Mouse (Mus musculus): ENCODE measurements at regions not wholly inside any gene's neighbourhood (a gene's known extent, or its start where the extent isn't known, plus 50 kb on each side); places are given as distances from the start of the nearest gene placed in this dataset.

DNA sequence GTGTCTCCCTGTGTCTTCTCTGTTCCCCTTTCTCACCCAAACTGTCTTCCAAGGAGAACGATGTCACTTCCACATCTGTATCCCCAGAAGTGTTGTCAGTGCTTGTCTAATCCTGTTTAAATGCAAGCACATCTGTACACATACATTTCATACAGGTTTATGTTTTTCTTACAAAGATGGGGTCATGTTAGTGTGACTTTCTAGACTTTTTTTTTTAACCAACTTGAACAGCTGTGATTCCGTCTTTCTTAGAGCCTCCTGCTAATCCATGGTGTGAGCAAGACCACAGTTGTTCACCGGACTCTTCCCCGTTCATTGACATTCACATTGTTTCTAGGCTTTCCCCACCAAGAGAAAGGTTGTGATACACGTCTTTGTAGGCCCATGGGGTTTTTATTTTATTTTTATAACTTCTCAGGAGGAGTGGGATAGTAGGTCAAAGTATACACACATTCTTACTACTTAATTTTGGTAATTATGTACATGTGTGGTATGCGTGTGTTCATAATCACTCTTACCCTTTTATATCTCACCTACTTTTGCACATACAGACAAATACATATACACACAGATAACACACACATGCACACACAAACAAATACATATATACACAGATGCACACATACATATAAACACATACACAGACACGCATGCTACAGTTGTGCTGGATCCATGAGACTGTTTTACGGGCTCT is 100.6 kb upstream of the Cpm start:
- WGBS, result 87% methylated on average over 8 of the region's 8 CpGs
- Histone ChIP-seq H3K27me3 (ENCODE audit: control insufficient read depth, insufficient read depth, low read length) (no peaks in the 10 kb centered on the region), H3K4me3 (ENCODE audit: low read depth, low read length) (no peak overlapping the region), H3K9ac (replicated peaks; ENCODE audit: low read depth, low read length) (no peak overlapping the region), H3K4me1 (ENCODE audit: control insufficient read depth, insufficient read depth, low read length) (no peaks in the 10 kb centered on the region), H3K36me3 (ENCODE audit: control insufficient read depth, insufficient read depth, low read length) (no peaks in the 10 kb centered on the region), H3K4me2 (replicated peaks; ENCODE audit: low read depth, low read length) (no peak overlapping the region), H3K27ac (ENCODE audit: low read length) (no peak overlapping the region), H3K9me3 (ENCODE audit: control insufficient read depth, low read depth, low read length) (no peaks in the 10 kb centered on the region)
- no peak for ATAC-seq (ENCODE audit: insufficient number of reproducible peaks, insufficient read depth, low FRiP score, low read depth)

GRCm38 (mm10) chr10:117527979-117528378 is 101.3 kb upstream of the Cpm start:
- no peak overlapping the region for H3K4me2 ChIP-seq (replicated peaks; ENCODE audit: low read depth, low read length)
- no peaks in the 10 kb centered on the region for H3K27me3 ChIP-seq (ENCODE audit: control insufficient read depth, insufficient read depth, low read length)
- 86% methylated on average over 6 of the region's 6 CpGs for WGBS
- no peaks in the 10 kb centered on the region for H3K4me1 ChIP-seq (ENCODE audit: control insufficient read depth, insufficient read depth, low read length)
- no peaks in the 10 kb centered on the region for H3K36me3 ChIP-seq (ENCODE audit: control insufficient read depth, insufficient read depth, low read length)
- no peak overlapping the region for H3K27ac ChIP-seq (ENCODE audit: low read length)
- no peaks in the 10 kb centered on the region for H3K9me3 ChIP-seq (ENCODE audit: control insufficient read depth, low read depth, low read length)
- no peak overlapping the region for H3K9ac ChIP-seq (replicated peaks; ENCODE audit: low read depth, low read length)
- ATAC-seq (ENCODE audit: insufficient number of reproducible peaks, insufficient read depth, low FRiP score, low read depth), result no peak
- no peak overlapping the region for H3K4me3 ChIP-seq (ENCODE audit: low read depth, low read length)

DNA sequence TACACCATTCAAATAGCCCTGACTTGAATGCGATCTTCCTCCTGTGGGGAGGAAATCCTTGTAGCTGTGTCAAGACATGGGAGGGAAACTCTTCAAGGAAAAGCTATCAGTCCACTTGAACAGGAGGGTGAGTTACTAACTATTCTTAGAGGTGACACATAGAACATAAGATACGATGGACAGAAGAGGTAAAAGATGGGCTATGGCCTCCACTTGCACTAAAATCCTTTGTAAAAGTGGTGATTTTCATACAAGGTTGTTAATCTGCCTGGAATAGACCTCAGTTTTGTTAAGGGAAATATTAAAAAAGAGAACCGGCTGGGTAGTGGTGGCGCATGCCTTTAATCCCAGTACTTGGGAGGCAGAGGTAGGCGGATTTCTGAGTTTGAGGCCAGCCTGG is 102.1 kb upstream of the Cpm start:
- ATAC-seq (ENCODE audit: insufficient number of reproducible peaks, insufficient read depth, low FRiP score, low read depth), result no peak
- H3K4me1 ChIP-seq (ENCODE audit: control insufficient read depth, insufficient read depth, low read length), result no peaks in the 10 kb centered on the region
- H3K27ac ChIP-seq (ENCODE audit: low read length), result no peak overlapping the region
- no peak overlapping the region for H3K4me2 ChIP-seq (replicated peaks; ENCODE audit: low read depth, low read length)
- H3K27me3 ChIP-seq (ENCODE audit: control insufficient read depth, insufficient read depth, low read length), result no peaks in the 10 kb centered on the region
- no peak overlapping the region for H3K9ac ChIP-seq (replicated peaks; ENCODE audit: low read depth, low read length)
- H3K36me3 ChIP-seq (ENCODE audit: control insufficient read depth, insufficient read depth, low read length), result no peaks in the 10 kb centered on the region
- H3K9me3 ChIP-seq (ENCODE audit: control insufficient read depth, low read depth, low read length), result no peaks in the 10 kb centered on the region
- H3K4me3 ChIP-seq (ENCODE audit: low read depth, low read length), result no peak overlapping the region
- 88% methylated on average over 5 of the region's 5 CpGs for WGBS

- no peak overlapping the region for H3K4me2 ChIP-seq (replicated peaks; ENCODE audit: low read depth, low read length)
- no peak for ATAC-seq (ENCODE audit: insufficient number of reproducible peaks, insufficient read depth, low FRiP score, low read depth)
- no peak overlapping the region for H3K4me3 ChIP-seq (ENCODE audit: low read depth, low read length)
- H3K36me3 ChIP-seq (ENCODE audit: control insufficient read depth, insufficient read depth, low read length), result no peaks in the 10 kb centered on the region
- no peaks in the 10 kb centered on the region for H3K27me3 ChIP-seq (ENCODE audit: control insufficient read depth, insufficient read depth, low read length)
- no peak overlapping the region for H3K27ac ChIP-seq (ENCODE audit: low read length)
- H3K4me1 ChIP-seq (ENCODE audit: control insufficient read depth, insufficient read depth, low read length), result no peaks in the 10 kb centered on the region
- H3K9ac ChIP-seq (replicated peaks; ENCODE audit: low read depth, low read length), result no peak overlapping the region
- H3K9me3 ChIP-seq (ENCODE audit: control insufficient read depth, low read depth, low read length), result no peaks in the 10 kb centered on the region
- 58% methylated on average over 3 of the region's 3 CpGs for WGBS
Observed at GRCm38 (mm10) chr10:117526834-117527188, 102.5 kb upstream of the Cpm start.

DNA sequence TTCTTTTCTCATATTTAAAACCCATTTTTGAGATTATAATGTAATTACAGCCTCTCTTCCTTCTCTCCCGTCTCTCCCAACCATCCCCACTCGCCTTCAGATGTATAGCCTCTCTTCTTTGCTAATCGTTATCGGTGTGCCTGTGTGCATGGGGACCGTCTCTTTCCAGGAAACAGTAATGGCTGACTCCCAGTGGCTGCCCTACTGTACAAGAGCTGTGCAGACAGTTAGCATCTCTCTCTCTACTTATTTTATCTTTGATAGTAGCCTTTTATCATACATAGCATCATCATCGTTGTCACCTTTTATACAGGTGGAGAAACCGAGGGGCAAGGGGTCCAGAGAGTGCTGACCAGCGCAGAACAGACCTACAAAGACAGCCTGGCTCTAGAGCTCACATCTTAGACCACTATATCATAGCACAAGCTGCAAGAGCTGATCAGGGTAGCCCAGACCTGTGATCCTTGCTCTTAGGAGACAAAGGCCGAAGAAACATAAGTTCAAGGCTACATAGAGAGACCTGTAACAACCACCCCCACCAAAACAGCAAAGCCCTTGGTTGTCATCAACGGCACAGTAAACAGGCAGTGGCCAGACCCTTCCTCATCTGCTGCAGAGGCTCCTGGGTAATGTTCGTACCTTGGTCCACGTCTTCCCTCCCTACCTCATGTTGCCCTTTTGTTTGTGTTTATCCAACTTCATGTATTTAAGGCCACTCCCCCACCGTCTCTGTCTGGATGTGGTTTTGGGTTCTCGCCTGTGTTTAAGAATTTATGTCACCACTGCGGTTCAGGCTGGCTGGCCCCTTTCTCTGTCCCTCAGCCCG is 103.1 kb upstream of the Cpm start:
- H3K4me3 ChIP-seq (ENCODE audit: low read depth, low read length), result no peak overlapping the region
- H3K36me3 ChIP-seq (ENCODE audit: control insufficient read depth, insufficient read depth, low read length), result no peaks in the 10 kb centered on the region
- WGBS, result 78% methylated on average over 16 of the region's 16 CpGs
- H3K9me3 ChIP-seq (ENCODE audit: control insufficient read depth, low read depth, low read length), result no peaks in the 10 kb centered on the region
- H3K4me1 ChIP-seq (ENCODE audit: control insufficient read depth, insufficient read depth, low read length), result no peaks in the 10 kb centered on the region
- H3K9ac ChIP-seq (replicated peaks; ENCODE audit: low read depth, low read length), result no peak overlapping the region
- H3K27ac ChIP-seq (ENCODE audit: low read length), result no peak overlapping the region
- no peaks in the 10 kb centered on the region for H3K27me3 ChIP-seq (ENCODE audit: control insufficient read depth, insufficient read depth, low read length)
- no peak for ATAC-seq (ENCODE audit: insufficient number of reproducible peaks, insufficient read depth, low FRiP score, low read depth)
- H3K4me2 ChIP-seq (replicated peaks; ENCODE audit: low read depth, low read length), result no peak overlapping the region

GRCm38 (mm10) chr10:117525608-117526007 is 103.7 kb upstream of the Cpm start:
- no peak overlapping the region for H3K4me2 ChIP-seq (replicated peaks; ENCODE audit: low read depth, low read length)
- 44% methylated on average over 3 of the region's 3 CpGs for WGBS

GRCm38 (mm10) chr10:117524926-117525565 is 104.3 kb upstream of the Cpm start:
- Histone ChIP-seq H3K36me3 (ENCODE audit: control insufficient read depth, insufficient read depth, low read length) (no peaks in the 10 kb centered on the region), H3K4me1 (ENCODE audit: control insufficient read depth, insufficient read depth, low read length) (no peaks in the 10 kb centered on the region), H3K4me2 (replicated peaks; ENCODE audit: low read depth, low read length) (no peak overlapping the region), H3K9me3 (ENCODE audit: control insufficient read depth, low read depth, low read length) (no peaks in the 10 kb centered on the region), H3K27ac (ENCODE audit: low read length) (no peak overlapping the region), H3K27me3 (ENCODE audit: control insufficient read depth, insufficient read depth, low read length) (no peaks in the 10 kb centered on the region), H3K4me3 (ENCODE audit: low read depth, low read length) (no peak overlapping the region), H3K9ac (replicated peaks; ENCODE audit: low read depth, low read length) (no peak overlapping the region)
- WGBS, result 74% methylated on average over 8 of the region's 8 CpGs
- ATAC-seq (ENCODE audit: insufficient number of reproducible peaks, insufficient read depth, low FRiP score, low read depth), result no peak

More at GRCm38 (mm10) chr10:117525608-117526007, 103.7 kb upstream of the Cpm start:
- no peak for ATAC-seq (ENCODE audit: insufficient number of reproducible peaks, insufficient read depth, low FRiP score, low read depth)
- no peak overlapping the region for H3K4me3 ChIP-seq (ENCODE audit: low read depth, low read length)
- H3K27ac ChIP-seq (ENCODE audit: low read length), result no peak overlapping the region
- no peak overlapping the region for H3K9ac ChIP-seq (replicated peaks; ENCODE audit: low read depth, low read length)
- H3K36me3 ChIP-seq (ENCODE audit: control insufficient read depth, insufficient read depth, low read length), result no peaks in the 10 kb centered on the region
- no peaks in the 10 kb centered on the region for H3K9me3 ChIP-seq (ENCODE audit: control insufficient read depth, low read depth, low read length)
- H3K27me3 ChIP-seq (ENCODE audit: control insufficient read depth, insufficient read depth, low read length), result no peaks in the 10 kb centered on the region
- no peaks in the 10 kb centered on the region for H3K4me1 ChIP-seq (ENCODE audit: control insufficient read depth, insufficient read depth, low read length)

- H3K27ac ChIP-seq (ENCODE audit: low read length), result no peak overlapping the region
- no peaks in the 10 kb centered on the region for H3K36me3 ChIP-seq (ENCODE audit: control insufficient read depth, insufficient read depth, low read length)
- H3K27me3 ChIP-seq (ENCODE audit: control insufficient read depth, insufficient read depth, low read length), result no peaks in the 10 kb centered on the region
- no peak overlapping the region for H3K4me2 ChIP-seq (replicated peaks; ENCODE audit: low read depth, low read length)
- no peak overlapping the region for H3K9ac ChIP-seq (replicated peaks; ENCODE audit: low read depth, low read length)
- H3K4me3 ChIP-seq (ENCODE audit: low read depth, low read length), result no peak overlapping the region
- no peak for ATAC-seq (ENCODE audit: insufficient number of reproducible peaks, insufficient read depth, low FRiP score, low read depth)
- H3K4me1 ChIP-seq (ENCODE audit: control insufficient read depth, insufficient read depth, low read length), result no peaks in the 10 kb centered on the region
- WGBS, result 86% methylated on average over 7 of the region's 7 CpGs
- H3K9me3 ChIP-seq (ENCODE audit: control insufficient read depth, low read depth, low read length), result no peaks in the 10 kb centered on the region
Observed at GRCm38 (mm10) chr10:117524101-117524500, 105.2 kb upstream of the Cpm start.

Measured in stomach, embryonic 14.5 days (tissue).